Comparison of ENCODE assay signal across 26 mouse cellular contexts in the genomic region with DNA sequence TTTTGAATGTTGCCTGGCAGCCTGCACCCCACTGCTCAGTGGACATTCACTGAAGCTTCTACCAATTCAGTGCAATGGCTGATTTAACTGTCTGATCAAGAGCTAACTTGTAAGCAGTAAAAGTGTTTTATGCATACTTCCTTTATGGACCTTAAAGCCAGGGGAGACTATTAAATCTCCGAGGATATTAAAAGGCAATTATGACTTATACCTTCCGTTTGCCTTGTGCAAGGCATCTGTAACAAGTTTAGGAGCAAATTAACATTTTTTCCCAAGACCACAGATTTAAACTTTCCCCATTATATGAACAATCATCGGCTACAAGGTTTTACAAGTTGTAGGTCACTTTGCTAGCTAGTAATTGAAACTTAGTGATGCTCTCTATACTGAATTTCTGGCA.
"Had no signal": no experiment of that assay in that cellular context is flagged by ENCODE, and none has a peak within 500 bp of the region (broad histone marks: within the 10 kb centered on the region; RNA-seq: fewer than 3 reads in every experiment).

No protein-coding gene starts in this region.

- H3K27me3 ChIP-seq: hindbrain, embryonic 13.5 days; hindbrain, embryonic 15.5 days; intestine, embryonic 15.5 days; limb, embryonic 15.5 days; liver, embryonic 12.5 days had no signal

- H3K27ac ChIP-seq: gastrocnemius, adult 2 months; heart, embryonic 10.5 days; hindbrain, embryonic 13.5 days; hindbrain, embryonic 15.5 days; hindbrain, postnatal 0 days; intestine, embryonic 15.5 days; limb, embryonic 12.5 days; limb, embryonic 15.5 days; liver, embryonic 12.5 days; liver, embryonic 14.5 days had no signal

- H3K4me3 ChIP-seq: gastrocnemius, adult 2 months; heart, embryonic 10.5 days; heart, embryonic 12.5 days; hindbrain, embryonic 13.5 days; hindbrain, embryonic 15.5 days; intestine, embryonic 15.5 days; limb, embryonic 12.5 days; limb, embryonic 15.5 days; liver, embryonic 12.5 days had no signal

- H3K36me3 ChIP-seq: heart, embryonic 10.5 days; heart, embryonic 12.5 days; hindbrain, embryonic 13.5 days; hindbrain, embryonic 15.5 days; intestine, embryonic 15.5 days; limb, embryonic 12.5 days; limb, embryonic 15.5 days; liver, embryonic 12.5 days had no signal

- H3K4me2 ChIP-seq: heart, embryonic 12.5 days; hindbrain, embryonic 13.5 days; hindbrain, embryonic 15.5 days; intestine, embryonic 15.5 days; limb, embryonic 12.5 days; limb, embryonic 15.5 days; liver, embryonic 12.5 days had no signal

- H3K9ac ChIP-seq: heart, embryonic 12.5 days; hindbrain, embryonic 13.5 days; hindbrain, embryonic 15.5 days; intestine, embryonic 15.5 days; limb, embryonic 12.5 days; limb, embryonic 15.5 days; liver, embryonic 12.5 days; liver, embryonic 14.5 days had no signal

- ATAC-seq: hindbrain, postnatal 0 days; inflammation-experienced regulatory T-cells, adult 6 months; intestine, embryonic 15.5 days; intestine, postnatal 0 days; liver, embryonic 12.5 days had no signal

- H3K9me3 ChIP-seq: heart, embryonic 10.5 days; hindbrain, embryonic 13.5 days; hindbrain, embryonic 15.5 days; intestine, embryonic 15.5 days; limb, embryonic 12.5 days; limb, embryonic 15.5 days; liver, embryonic 12.5 days had no signal

- DNase-seq: gastrocnemius, adult 2 months; gastrocnemius, postnatal 10 days; gastrocnemius, postnatal 25 days; heart, adult 18-20 months; heart, postnatal 10 days; heart, postnatal 4 days; kidney, adult 18-20 months; kidney, adult 8-10 months; kidney, postnatal 10 days; kidney, postnatal 25 days; kidney, postnatal 4 days; layer of hippocampus, adult 9-11 months; layer of hippocampus, postnatal 36 days; left cerebral cortex, postnatal 4 days had no signal

- H3K4me1 ChIP-seq: hindbrain, embryonic 13.5 days; hindbrain, embryonic 15.5 days; intestine, embryonic 15.5 days; limb, embryonic 15.5 days; liver, embryonic 12.5 days had no signal
